Mouse (Mus musculus) kidney, postnatal 10 days (tissue): ENCODE results near the gene Slc22a1.

Source experiments
- DNase-seq: peaks from one replicate; pipeline ENCODE4 v3.0.0; 2021; ENCODE audit warnings: mixed read lengths

The Slc22a1 gene

GRCm38 (mm10) chr17:12675646-12676045 lies at the start of gene Slc22a1:
Gene Slc22a1, minus strand, starts transcription at chr17:12675829.
- DNase-seq = peak; percentile 75

- DNase-seq = peak; percentile 84
Observed at GRCm38 (mm10) chr17:12724767-12725744, 49.4 kb upstream of the Slc22a1 start.

GRCm38 (mm10) chr17:12723986-12724766 lies 48.5 kb upstream of the Slc22a1 start:
- peak; percentile 42 for DNase-seq

GRCm38 (mm10) chr17:12722622-12723021 lies 47.0 kb upstream of the Slc22a1 start:
- DNase-seq = peak; percentile 28

GRCm38 (mm10) chr17:12721118-12721886 lies 45.7 kb upstream of the Slc22a1 start:
- DNase-seq = no peak

GRCm38 (mm10) chr17:12718251-12718650 lies 42.6 kb upstream of the Slc22a1 start:
- DNase-seq = no peak

- DNase-seq = no peak
Observed at GRCm38 (mm10) chr17:12717445-12717844, 41.8 kb upstream of the Slc22a1 start.

- no peak for DNase-seq
Observed at GRCm38 (mm10) chr17:12715032-12715431, 39.4 kb upstream of the Slc22a1 start.

GRCm38 (mm10) chr17:12714080-12714561 lies 38.5 kb upstream of the Slc22a1 start:
- peak; percentile 38 for DNase-seq

GRCm38 (mm10) chr17:12712993-12713392 lies 37.4 kb upstream of the Slc22a1 start:
- no peak for DNase-seq

- DNase-seq = no peak
Observed at GRCm38 (mm10) chr17:12712191-12712590, 36.6 kb upstream of the Slc22a1 start.

- no peak for DNase-seq
Observed at GRCm38 (mm10) chr17:12710976-12711375, 35.3 kb upstream of the Slc22a1 start.

GRCm38 (mm10) chr17:12710050-12710780 lies 34.6 kb upstream of the Slc22a1 start:
- DNase-seq = no peak

GRCm38 (mm10) chr17:12708398-12708797 lies 32.8 kb upstream of the Slc22a1 start:
- no peak for DNase-seq

GRCm38 (mm10) chr17:12706590-12707049 lies 31.0 kb upstream of the Slc22a1 start:
- DNase-seq = no peak

GRCm38 (mm10) chr17:12702901-12703300 lies 27.3 kb upstream of the Slc22a1 start:
- no peak for DNase-seq

GRCm38 (mm10) chr17:12700373-12700772 lies 24.7 kb upstream of the Slc22a1 start:
- DNase-seq = no peak

GRCm38 (mm10) chr17:12691899-12692298 lies 16.3 kb upstream of the Slc22a1 start:
- DNase-seq = no peak

- peak; percentile 79 for DNase-seq
Observed at GRCm38 (mm10) chr17:12689537-12689936, 13.9 kb upstream of the Slc22a1 start.

- peak; percentile 52 for DNase-seq
Observed at GRCm38 (mm10) chr17:12688427-12689110, 12.9 kb upstream of the Slc22a1 start.
